Mouse (Mus musculus) G1E (cell line): Measurements from ENCODE around the gene Hmgn3. TPM values are rescaled to one million over a fixed set of nuclear protein-coding genes. Genes with fewer than 3 reads are reported as not detected.
A peak's percentile ranks its signal among the peaks of the same experiment; 100 is the strongest.
"Not testable (repeated sequence)": the region's sequence is repeated elsewhere in the genome, so short reads cannot be mapped to it uniquely, and the experiment has no call there.

Experiments
- ATAC-seq: 2 replicates; pipeline ENCODE4 v1.8.0; 2016; ENCODE audit warnings: mild to moderate bottlenecking; ENCODE audit not compliant: insufficient number of reproducible peaks, poor library complexity, low FRiP score, severe bottlenecking; ENCODE audit errors: extremely low read depth
- DNase-seq: peaks from one replicate; pipeline ENCODE4 v3.0.0; 2012; ENCODE audit warnings: low spot score
- H3K27me3 ChIP-seq: 2 replicates; pipeline ENCODE4 v1.6.1; 2012; ENCODE audit warnings: mild to moderate bottlenecking, low read length, inconsistent platforms; ENCODE audit not compliant: insufficient read depth
- H3K36me3 ChIP-seq: replicated peaks from 2 replicates; pipeline ENCODE3; 2012; ENCODE audit warnings: mild to moderate bottlenecking, inconsistent platforms
- H3K4me1 ChIP-seq: 2 replicates; pipeline ENCODE4 v1.6.1; 2012; ENCODE audit warnings: low read depth, low read length, inconsistent platforms, mixed read lengths; ENCODE audit not compliant: insufficient read depth
- H3K4me3 ChIP-seq: 2 replicates; pipeline ENCODE4 v1.5.1; 2012; ENCODE audit warnings: low read depth, mild to moderate bottlenecking, inconsistent platforms, low read length, moderate library complexity, mixed read lengths
- H3K9me3 ChIP-seq: replicated peaks from 2 replicates; pipeline ENCODE4 v1.6.1; 2012; ENCODE audit warnings: inconsistent platforms
- CTCF ChIP-seq: IDR thresholded peaks from 2 replicates; pipeline ENCODE4 v1.5.1; 2012; ENCODE audit warnings: low read depth, low read length, inconsistent platforms, mixed read lengths
- GATA1 ChIP-seq: IDR thresholded peaks from 2 replicates; pipeline ENCODE4 v1.6.1; 2012; ENCODE audit warnings: borderline replicate concordance, low read length, inconsistent platforms, mixed read lengths
- GATA2 ChIP-seq: IDR thresholded peaks from 2 replicates; pipeline ENCODE4 v1.6.1; 2012; ENCODE audit warnings: low read depth, low read length, inconsistent platforms, borderline replicate concordance
- POLR2AphosphoS5 ChIP-seq: IDR thresholded peaks from 2 replicates; pipeline ENCODE4 v1.6.1; 2012; ENCODE audit warnings: low read depth, low read length, inconsistent platforms; ENCODE audit not compliant: insufficient replicate concordance
- TAL1 ChIP-seq: conservative IDR thresholded peaks from 2 replicates; pipeline ENCODE4 v1.6.1; 2012; ENCODE audit warnings: low read depth, low read length, inconsistent platforms, mixed read lengths
- polyA plus RNA-seq: library from polyadenylated mRNA; stranded (reverse); fragments of >175 nt; gene quantifications from 2 replicates; pipeline ENCODE4 v1.2.3, GENCODE M21; 2012
- total RNA-seq, 2 experiments: library from RNA; stranded (forward) in 1 of 2; stranded (reverse) in 1 of 2; fragments of 200-1000 nt in 1 of 2; fragments of >200 nt in 1 of 2; fragmentation: Nextera tagmentation in 1 of 2; gene quantifications; 2 replicates each; pipeline ENCODE4 v1.2.3; 2014 to 2017

The Hmgn3 gene
- total and polyA plus RNA-seq, 3 experiments, result 0.16 TPM; not detected in 2

DNA sequence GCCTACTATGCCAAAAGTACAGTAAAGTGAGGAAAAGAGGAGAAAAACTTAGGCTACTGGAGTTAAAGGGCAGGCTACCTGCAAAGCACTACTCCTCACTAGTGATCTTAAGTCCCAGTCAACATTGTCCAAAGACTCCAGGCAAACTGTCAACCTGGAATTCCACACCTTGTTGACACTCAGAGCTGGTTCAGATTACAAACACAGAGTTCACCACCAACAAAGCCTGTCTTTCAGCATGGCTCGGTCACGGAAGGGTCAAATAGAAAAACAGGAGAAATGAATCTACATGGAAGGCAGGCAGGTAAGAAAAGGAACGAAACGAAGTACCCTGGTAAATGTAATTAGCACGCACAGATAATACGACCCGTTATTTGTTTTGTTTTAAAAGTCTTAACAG, 18.6 kb downstream of the Hmgn3 start:
- Histone ChIP-seq H3K27me3 (peaks cover 3% of the 10 kb centered on the region; the same call in 1 of the 2 replicates), H3K36me3 (no peaks in the 10 kb centered on the region), H3K4me3 (no peak overlapping the region), H3K4me1 (peaks cover 9% of the 10 kb centered on the region), H3K9me3 (no peaks in the 10 kb centered on the region)
- TF ChIP-seq TAL1 (no peak), POLR2AphosphoS5 (no peak), CTCF (no peak), GATA2 (no peak), GATA1 (no peak)
- DNase-seq (no peak), ATAC-seq (no peak)

DNA sequence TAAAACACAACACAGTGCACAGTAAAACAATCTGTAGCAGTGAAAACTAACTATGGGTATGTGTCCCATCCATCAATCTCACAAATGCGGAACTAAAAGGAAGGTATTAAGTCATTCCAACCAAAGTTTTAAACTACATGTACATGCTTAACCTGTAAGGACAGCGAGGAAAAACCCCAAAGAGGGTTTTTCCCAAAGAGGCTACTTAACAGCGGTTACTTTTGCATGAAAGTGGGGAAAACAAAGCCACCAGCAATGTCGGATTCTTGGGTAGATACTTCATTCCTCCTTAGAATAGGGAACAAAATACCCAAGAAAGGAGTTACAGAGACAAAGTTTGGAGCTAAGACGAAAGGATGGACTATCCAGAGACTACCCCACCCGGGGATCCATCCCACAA, 20.0 kb downstream of the Hmgn3 start:
- DNase-seq, H3K4me1 ChIP-seq, H3K27me3 ChIP-seq, H3K4me3 ChIP-seq, H3K9me3 ChIP-seq, ATAC-seq, H3K36me3 ChIP-seq: not testable (repeated sequence)

- Histone ChIP-seq H3K4me1 (peaks cover 24% of the 10 kb centered on the region), H3K27me3 (peaks cover 4% of the 10 kb centered on the region; the same call in 1 of the 2 replicates), H3K4me3 (no peak overlapping the region), H3K36me3 (no peaks in the 10 kb centered on the region), H3K9me3 (no peaks in the 10 kb centered on the region)
- DNase-seq, result no peak
- ATAC-seq, result peak; percentile 70
- TF ChIP-seq GATA2 (no peak), TAL1 (peak; percentile 62)
Observed at GRCm38 (mm10) chr9:83119211-83119610, 27.3 kb downstream of the Hmgn3 start.

GRCm38 (mm10) chr9:83117486-83117885, 29.0 kb downstream of the Hmgn3 start:
- DNase-seq (no peak), ATAC-seq (no peak)
- Histone ChIP-seq H3K36me3 (no peaks in the 10 kb centered on the region), H3K9me3 (no peaks in the 10 kb centered on the region), H3K4me1 (peaks cover 30% of the 10 kb centered on the region), H3K27me3 (peaks cover 7% of the 10 kb centered on the region; the same call in 1 of the 2 replicates), H3K4me3 (no peak overlapping the region)
- TF ChIP-seq GATA2 (no peak), TAL1 (no peak), GATA1 (no peak), CTCF (no peak), POLR2AphosphoS5 (no peak)

DNA sequence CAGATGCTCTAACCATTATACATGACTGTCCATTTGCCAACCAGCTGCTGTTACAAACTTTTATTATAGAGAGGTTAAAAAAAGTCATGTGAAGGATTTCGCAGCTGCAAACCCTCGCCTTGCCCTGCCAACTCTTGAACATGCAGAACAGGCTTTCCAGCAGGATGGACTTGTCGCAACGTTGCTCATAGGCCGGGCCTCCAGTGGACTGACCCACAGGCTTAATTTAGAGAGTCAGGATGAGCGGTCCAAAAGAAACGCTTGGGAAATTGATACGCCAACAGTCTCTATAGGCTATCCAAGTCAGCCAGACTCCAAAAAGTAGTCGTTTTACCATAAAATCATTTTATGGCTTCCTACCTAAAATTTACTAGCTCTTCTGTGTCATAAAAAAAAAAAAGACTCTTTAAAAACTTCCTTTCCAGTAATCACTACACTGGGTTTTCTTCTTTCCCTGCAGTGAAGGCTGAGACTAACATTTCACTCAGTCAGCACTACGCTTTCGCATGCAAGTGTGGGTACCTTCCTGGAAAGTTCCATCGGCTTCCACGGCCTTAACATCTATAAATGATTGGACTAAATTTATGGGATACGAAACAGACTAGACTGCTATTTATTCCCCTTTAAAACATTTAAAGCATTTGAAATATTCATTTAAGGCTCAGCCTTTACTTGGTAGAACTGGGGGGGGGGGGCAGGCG, 29.6 kb downstream of the Hmgn3 start:
- Histone ChIP-seq H3K4me3 (no peak overlapping the region), H3K9me3 (no peaks in the 10 kb centered on the region), H3K27me3 (peaks cover 7% of the 10 kb centered on the region; the same call in 1 of the 2 replicates), H3K36me3 (no peaks in the 10 kb centered on the region), H3K4me1 (peaks cover 34% of the 10 kb centered on the region)
- DNase-seq (no peak), ATAC-seq (no peak)
- TF ChIP-seq TAL1, result no peak
- TF ChIP-seq GATA2, result no peak
- TF ChIP-seq POLR2AphosphoS5, result no peak
- TF ChIP-seq CTCF, result no peak
- TF ChIP-seq GATA1, result no peak

DNA sequence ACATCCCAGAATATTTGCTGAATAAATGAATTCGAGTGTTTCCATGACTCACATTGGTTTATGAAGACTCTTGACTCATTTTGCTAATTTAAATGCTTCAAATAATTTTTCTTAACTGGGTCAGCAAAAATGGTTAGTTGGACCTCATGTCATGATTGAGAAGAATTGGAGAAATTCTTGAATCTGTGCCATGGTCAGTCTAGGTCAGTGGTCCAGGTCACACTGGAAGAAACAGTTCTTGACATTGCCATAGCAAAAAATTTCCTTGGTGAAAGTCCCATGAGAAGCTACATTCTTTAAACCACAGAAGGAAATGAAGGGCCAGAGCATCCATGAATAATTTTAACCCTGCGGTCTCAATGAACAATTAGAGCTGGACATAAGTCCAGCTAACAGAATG, 30.8 kb downstream of the Hmgn3 start:
- Histone ChIP-seq H3K27me3 (peaks cover 10% of the 10 kb centered on the region; the same call in 1 of the 2 replicates), H3K4me3 (no peak overlapping the region), H3K4me1 (peaks cover 34% of the 10 kb centered on the region), H3K36me3 (no peaks in the 10 kb centered on the region), H3K9me3 (no peaks in the 10 kb centered on the region)
- no peak for DNase-seq
- no peak for TF ChIP-seq POLR2AphosphoS5
- no peak for TF ChIP-seq TAL1
- no peak for TF ChIP-seq GATA2
- TF ChIP-seq GATA1, result no peak
- TF ChIP-seq CTCF, result no peak
- no peak for ATAC-seq

- ATAC-seq, result no peak
- Histone ChIP-seq H3K36me3 (no peaks in the 10 kb centered on the region), H3K4me1 (peaks cover 20% of the 10 kb centered on the region), H3K27me3 (peaks cover 10% of the 10 kb centered on the region; the same call in 1 of the 2 replicates), H3K4me3 (no peak overlapping the region), H3K9me3 (no peaks in the 10 kb centered on the region)
- TF ChIP-seq GATA1 (no peak), GATA2 (no peak), CTCF (no peak), TAL1 (no peak), POLR2AphosphoS5 (no peak)
- DNase-seq, result no peak
Observed at GRCm38 (mm10) chr9:83113800-83114217, 32.7 kb downstream of the Hmgn3 start.
